8 mouse cellular contexts compared by ENCODE assay signal in genomic region chr7:143008996-143009665, GRCm38 (mm10). TPM values are rescaled to one million over a fixed set of nuclear protein-coding genes. Genes with fewer than 3 reads are reported as not detected.
DNase-seq lines count a peak whose midpoint lies in the region; ATAC-seq and TF ChIP-seq lines count a peak whose summit lies in the region.

No protein-coding gene starts in this region.

- peak overlapping the region; percentile 45 for H3K4me2 ChIP-seq in heart, embryonic 12.5 days
- peak overlapping the region; percentile 24 for H3K4me2 ChIP-seq in kidney, embryonic 16.5 days (replicated peaks; ENCODE audit: low read depth, low read length)

- H3K27ac ChIP-seq in heart, embryonic 12.5 days (ENCODE audit: poor library complexity, severe bottlenecking) = peak overlapping the region; percentile 96
- H3K27ac ChIP-seq in kidney, embryonic 16.5 days (ENCODE audit: low read length) = peak overlapping the region; percentile 96
- H3K27ac ChIP-seq in left cerebral cortex, adult 2 months = no peak overlapping the region

- H3K4me1 ChIP-seq in E14TG2a.4 (replicated peaks; ENCODE audit: low read depth, low read length) = peaks cover 95% of the 10 kb centered on the region
- H3K4me1 ChIP-seq in heart, embryonic 12.5 days (replicated peaks) = peaks cover 84% of the 10 kb centered on the region
- peaks cover 44% of the 10 kb centered on the region for H3K4me1 ChIP-seq in kidney, embryonic 16.5 days (ENCODE audit: insufficient read depth, low read length)

- 41% methylated on average over 3 of the region's 4 CpGs for WGBS in heart, embryonic 12.5 days
- WGBS in kidney, embryonic 16.5 days = 41% methylated on average over 3 of the region's 4 CpGs

- DNase-seq in embryo, embryonic 10.5 days (ENCODE audit: low spot score) = peak; percentile 68
- DNase-seq in lung, postnatal 14 days = peak; percentile 60
- no peak for DNase-seq in right cerebral cortex, postnatal 4 days
- DNase-seq in left cerebral cortex, adult 2 months (ENCODE audit: extremely low spot score in 1 of 2, low spot score in 2 of 2) = no peak
- DNase-seq in cerebellum, adult 9-10 months = no peak

- ATAC-seq in heart, embryonic 12.5 days (ENCODE audit: insufficient number of reproducible peaks, low FRiP score) = no peak
- ATAC-seq in kidney, embryonic 16.5 days (ENCODE audit: low FRiP score, low TSS enrichment) = peak; percentile 69

- TF ChIP-seq CTCF in E14TG2a.4 (conservative IDR thresholded peaks at IDR 0.05; ENCODE audit: low read length) = no peak
- no peak for TF ChIP-seq CTCF in left cerebral cortex, adult 2 months (IDR thresholded peaks at IDR 0.05)

- no peaks in the 10 kb centered on the region for H3K27me3 ChIP-seq in E14TG2a.4 (ENCODE audit: insufficient read depth, low read length)
- H3K27me3 ChIP-seq in heart, embryonic 12.5 days (replicated peaks) = no peaks in the 10 kb centered on the region
- no peaks in the 10 kb centered on the region for H3K27me3 ChIP-seq in kidney, embryonic 16.5 days (ENCODE audit: insufficient read depth, low read length)

- H3K36me3 ChIP-seq in E14TG2a.4 (ENCODE audit: insufficient read depth, low read length) = peaks cover 12% of the 10 kb centered on the region; the same call in 1 of the 2 replicates
- H3K36me3 ChIP-seq in heart, embryonic 12.5 days = no peaks in the 10 kb centered on the region
- H3K36me3 ChIP-seq in kidney, embryonic 16.5 days (ENCODE audit: insufficient read depth, low read length) = no peaks in the 10 kb centered on the region

- no peaks in the 10 kb centered on the region for H3K9me3 ChIP-seq in E14TG2a.4 (ENCODE audit: low read length)
- H3K9me3 ChIP-seq in heart, embryonic 12.5 days (replicated peaks) = no peaks in the 10 kb centered on the region
- H3K9me3 ChIP-seq in kidney, embryonic 16.5 days (ENCODE audit: low read length) = no peaks in the 10 kb centered on the region

- H3K9ac ChIP-seq in heart, embryonic 12.5 days = no peak overlapping the region
- H3K9ac ChIP-seq in kidney, embryonic 16.5 days (replicated peaks; ENCODE audit: low read length) = peak overlapping the region; percentile 22; the same call in 1 of the 2 replicates

- intact Hi-C loops in left cerebral cortex, adult 2 months (cut with DNase I) = loop anchor here (1.0 to 10.0 kb wide), 5 partner anchors 43 to 456 kb away; partner anchors contain the start of genes Cd81, Cdkn1c and Tssc4

- H3K4me3 ChIP-seq in E14TG2a.4 (replicated peaks; ENCODE audit: low read length) = 0 out of 2 replicates have a peak overlapping the region, but pooled peaks have one; percentile 4
- no peak overlapping the region for H3K4me3 ChIP-seq in heart, embryonic 12.5 days
- no peak overlapping the region for H3K4me3 ChIP-seq in kidney, embryonic 16.5 days (ENCODE audit: low read length)
- H3K4me3 ChIP-seq in left cerebral cortex, adult 2 months = no peak overlapping the region

RNA-seq across cellular contexts. Expression of gene Tspan32, which starts 4.3 kb away (rescaled TPM):
- polyA plus RNA-seq in heart, embryonic 12.5 days (2016; fragmentation: Nextera tagmentation; extraction: Ambion mirVana) = 7.0 and 7.7 TPM in 2 replicates
- 1.5 and 1.6 TPM in 2 replicates for polyA plus RNA-seq in kidney, embryonic 16.5 days (2015; fragmentation: Nextera tagmentation; extraction: Ambion mirVana)
- under 1 TPM in 1 of 2 experiments, not detected in 1; 0.07 TPM for total RNA-seq in left cerebral cortex, adult 2 months (2021)

RNA-seq across cellular contexts. Expression of gene Ascl2, which starts 40.1 kb away (rescaled TPM):
- 0.23 and 0.31 TPM in 2 replicates for polyA plus RNA-seq in heart, embryonic 12.5 days (2016; fragmentation: Nextera tagmentation; extraction: Ambion mirVana)
- 0.75 and 1.3 TPM in 2 replicates for polyA plus RNA-seq in kidney, embryonic 16.5 days (2015; fragmentation: Nextera tagmentation; extraction: Ambion mirVana)
- total RNA-seq in left cerebral cortex, adult 2 months (2021) = under 1 TPM; 0.42 to 0.57 TPM

RNA-seq across cellular contexts. Expression of gene Cd81, which starts 43.4 kb away (rescaled TPM):
- 701 and 712 TPM in 2 replicates for polyA plus RNA-seq in heart, embryonic 12.5 days (2016; fragmentation: Nextera tagmentation; extraction: Ambion mirVana)
- 643 and 698 TPM in 2 replicates for polyA plus RNA-seq in kidney, embryonic 16.5 days (2015; fragmentation: Nextera tagmentation; extraction: Ambion mirVana)
- 100 to 1,000 TPM; 380 to 388 TPM for total RNA-seq in left cerebral cortex, adult 2 months (2021)

RNA-seq across cellular contexts. Expression of gene Tssc4, which starts 59.9 kb away (rescaled TPM):
- polyA plus RNA-seq in heart, embryonic 12.5 days (2016; fragmentation: Nextera tagmentation; extraction: Ambion mirVana) = 57.1 and 61.7 TPM in 2 replicates
- 104 and 120 TPM in 2 replicates for polyA plus RNA-seq in kidney, embryonic 16.5 days (2015; fragmentation: Nextera tagmentation; extraction: Ambion mirVana)
- 10 to 100 TPM; 38.0 to 41.5 TPM for total RNA-seq in left cerebral cortex, adult 2 months (2021)

Comparison
In these comparisons a context has a peak if more than half of its experiments do, and no peak if none do; other contexts are left out.
1. DNase-seq: peak in embryo, embryonic 10.5 days (single experiment) and lung, postnatal 14 days (single experiment); none in right cerebral cortex, postnatal 4 days (single experiment), left cerebral cortex, adult 2 months (0 of 2) and cerebellum, adult 9-10 months (single experiment).